Mouse (Mus musculus) embryonic facial prominence, embryonic 11.5 days (tissue): ENCODE results near the gene Zfp36l2. TPM values are rescaled to one million over a fixed set of nuclear protein-coding genes. Genes with fewer than 3 reads are reported as not detected.

ENCODE experiments used
- ATAC-seq: fragments of 200-750 bp; cut with Nextera tagmentation; replicated peaks from 2 replicates; pipeline ENCODE4 v1.8.0; 2017; ENCODE audit warnings: low read depth; ENCODE audit not compliant: insufficient number of reproducible peaks, low FRiP score, low TSS enrichment
- DNase-seq: peaks from one replicate; pipeline ENCODE4 v3.0.0-alpha.2; 2015; ENCODE audit warnings: low spot score
- H3K27ac ChIP-seq: fragments of 300-500 bp; sonication (generic); replicated peaks from 2 replicates; pipeline ENCODE4 v1.5.1; 2014; ENCODE audit warnings: mild to moderate bottlenecking, low read depth, low read length, control low read depth
- H3K27me3 ChIP-seq: fragments of 300-500 bp; sonication (generic); 2 replicates; pipeline ENCODE4 v1.6.1; 2014; ENCODE audit warnings: mild to moderate bottlenecking, low read length, moderate library complexity, mixed read lengths; ENCODE audit not compliant: control insufficient read depth, insufficient read depth
- H3K36me3 ChIP-seq: fragments of 300-500 bp; sonication (generic); replicated peaks from 2 replicates; pipeline ENCODE4 v1.6.1; 2014; ENCODE audit warnings: low read depth, mild to moderate bottlenecking, low read length, moderate library complexity, mixed read lengths; ENCODE audit not compliant: control insufficient read depth, insufficient read depth
- H3K4me1 ChIP-seq: fragments of 300-500 bp; sonication (generic); 2 replicates; pipeline ENCODE4 v1.6.1; 2014; ENCODE audit warnings: low read length, mixed read lengths; ENCODE audit not compliant: control insufficient read depth, insufficient read depth
- H3K4me2 ChIP-seq: fragments of 300-500 bp; sonication (generic); 2 replicates; pipeline ENCODE4 v1.6.1; 2014; ENCODE audit warnings: low read depth, mild to moderate bottlenecking, control low read depth, low read length, moderate library complexity
- H3K4me3 ChIP-seq: fragments of 300-500 bp; sonication (generic); 2 replicates; pipeline ENCODE4 v1.5.1; 2014; ENCODE audit warnings: low read depth, low read length, control low read depth
- H3K9ac ChIP-seq: fragments of 300-500 bp; sonication (generic); replicated peaks from 2 replicates; pipeline ENCODE4 v1.6.1; 2014; ENCODE audit warnings: mild to moderate bottlenecking, control low read depth, low read length
- H3K9me3 ChIP-seq: fragments of 300-500 bp; sonication (generic); replicated peaks from 2 replicates; pipeline ENCODE4 v1.6.1; 2016; ENCODE audit warnings: mild to moderate bottlenecking, low read length, inconsistent platforms, mixed read lengths; ENCODE audit not compliant: control insufficient read depth
- WGBS: fragments of 180-500 bp; shearing (Covaris S2); extraction: QIAGEN DNeasy Blood & Tissue Kit; methylation state at CpG from one replicate; pipeline ENCODE4 v1.1.7; 2014; 5-methylcytosine and 5-hydroxymethylcytosine counted together
- polyA plus RNA-seq: library from polyadenylated mRNA; unstranded; fragments of >200 nt; fragmentation: Nextera tagmentation; extraction: Ambion mirVana; gene quantifications from 2 replicates; pipeline ENCODE4 v1.2.1, GENCODE M21; 2014

Gene Zfp36l2
- polyA plus RNA-seq, 1 experiment from 2014 or later, result 22.8 TPM

- H3K9ac ChIP-seq, result no peak overlapping the region
- no peak overlapping the region for H3K4me2 ChIP-seq
- H3K4me1 ChIP-seq, result peaks cover 8% of the 10 kb centered on the region; the same call in 1 of the 2 replicates
- no peak overlapping the region for H3K4me3 ChIP-seq
- no peaks in the 10 kb centered on the region for H3K36me3 ChIP-seq
- no peaks in the 10 kb centered on the region for H3K9me3 ChIP-seq
- DNase-seq (no peak), ATAC-seq (no peak)
- WGBS, result 77% methylated on average over 5 of the region's 5 CpGs
- H3K27me3 ChIP-seq, result no peaks in the 10 kb centered on the region
- H3K27ac ChIP-seq, result no peak overlapping the region
These were observed 42.8 kb downstream of the Zfp36l2 start for GRCm38 (mm10) chr17:84144762-84145599.

GRCm38 (mm10) chr17:84144130-84144529 lies 43.6 kb downstream of the Zfp36l2 start:
- Histone ChIP-seq H3K9me3 (no peaks in the 10 kb centered on the region), H3K4me3 (no peak overlapping the region), H3K4me1 (peaks cover 8% of the 10 kb centered on the region; the same call in 1 of the 2 replicates), H3K9ac (no peak overlapping the region), H3K36me3 (no peaks in the 10 kb centered on the region), H3K27ac (no peak overlapping the region), H3K4me2 (no peak overlapping the region), H3K27me3 (no peaks in the 10 kb centered on the region)
- ATAC-seq (no peak), DNase-seq (no peak)
- WGBS, result 93% methylated on average over 3 of the region's 3 CpGs

- ATAC-seq (no peak), DNase-seq (no peak)
- Histone ChIP-seq H3K36me3 (no peaks in the 10 kb centered on the region), H3K27me3 (no peaks in the 10 kb centered on the region), H3K4me3 (no peak overlapping the region), H3K9ac (no peak overlapping the region; the same call in 1 of the 2 replicates), H3K4me1 (peaks cover 5% of the 10 kb centered on the region; the same call in 1 of the 2 replicates), H3K27ac (no peak overlapping the region), H3K9me3 (no peaks in the 10 kb centered on the region), H3K4me2 (no peak overlapping the region)
- 54% methylated on average over 12 of the region's 12 CpGs for WGBS
These were observed 44.4 kb downstream of the Zfp36l2 start for GRCm38 (mm10) chr17:84143219-84143844.

- Histone ChIP-seq H3K36me3 (no peaks in the 10 kb centered on the region), H3K27me3 (no peaks in the 10 kb centered on the region), H3K27ac (no peak overlapping the region), H3K9ac (no peak overlapping the region), H3K9me3 (no peaks in the 10 kb centered on the region), H3K4me2 (no peak overlapping the region), H3K4me1 (peaks cover 5% of the 10 kb centered on the region; the same call in 1 of the 2 replicates), H3K4me3 (no peak overlapping the region)
- DNase-seq, result no peak
- WGBS, result 87% methylated on average over 6 of the region's 6 CpGs
- no peak for ATAC-seq
These were observed 46.1 kb downstream of the Zfp36l2 start for GRCm38 (mm10) chr17:84141691-84142090.

- 73% methylated on average over 10 of the region's 10 CpGs for WGBS
- peaks cover 4% of the 10 kb centered on the region; the same call in 1 of the 2 replicates for H3K4me1 ChIP-seq
- no peak overlapping the region for H3K27ac ChIP-seq
- no peak overlapping the region for H3K4me3 ChIP-seq
- H3K27me3 ChIP-seq, result no peaks in the 10 kb centered on the region
- ATAC-seq (no peak), DNase-seq (no peak)
- no peaks in the 10 kb centered on the region for H3K9me3 ChIP-seq
- H3K9ac ChIP-seq, result no peak overlapping the region
- no peaks in the 10 kb centered on the region for H3K36me3 ChIP-seq
- H3K4me2 ChIP-seq, result no peak overlapping the region
These were observed 46.8 kb downstream of the Zfp36l2 start for GRCm38 (mm10) chr17:84140822-84141507.

GRCm38 (mm10) chr17:84137393-84138171 lies 50.2 kb downstream of the Zfp36l2 start:
- Histone ChIP-seq H3K27ac (no peak overlapping the region), H3K4me1 (no peaks in the 10 kb centered on the region), H3K9ac (no peak overlapping the region), H3K27me3 (no peaks in the 10 kb centered on the region), H3K36me3 (no peaks in the 10 kb centered on the region), H3K4me2 (no peak overlapping the region), H3K9me3 (no peaks in the 10 kb centered on the region), H3K4me3 (no peak overlapping the region)
- no peak for ATAC-seq
- DNase-seq, result no peak
- 88% methylated on average over 11 of the region's 11 CpGs for WGBS

- DNase-seq (no peak), ATAC-seq (no peak)
- H3K4me1 ChIP-seq, result no peaks in the 10 kb centered on the region
- no peaks in the 10 kb centered on the region for H3K36me3 ChIP-seq
- H3K9me3 ChIP-seq, result no peaks in the 10 kb centered on the region
- H3K4me2 ChIP-seq, result no peak overlapping the region
- WGBS, result 50% methylated on average over 9 of the region's 10 CpGs
- H3K4me3 ChIP-seq, result no peak overlapping the region
- no peaks in the 10 kb centered on the region for H3K27me3 ChIP-seq
- H3K27ac ChIP-seq, result no peak overlapping the region
- no peak overlapping the region for H3K9ac ChIP-seq
These were observed 50.9 kb downstream of the Zfp36l2 start for GRCm38 (mm10) chr17:84136669-84137392.
